ENCODE assay signal across 8 mouse cellular contexts in genomic region chr11:115899486-115900266, GRCm38 (mm10). TPM values are rescaled to one million over a fixed set of nuclear protein-coding genes. Genes with fewer than 3 reads are reported as not detected.
DNase-seq lines count a peak whose midpoint lies in the region; ATAC-seq and TF ChIP-seq lines count a peak whose summit lies in the region.

Gene Smim5, plus strand, starts transcription at chr11:115899966.

- ATAC-seq in hindbrain, postnatal 0 days: no peak
- peak; percentile 19 for ATAC-seq in liver, embryonic 16.5 days (ENCODE audit: low read depth)

- DNase-seq in testis, postnatal 14 days (ENCODE audit: low spot score): peak; percentile 49
- DNase-seq in testis, postnatal 10 days (ENCODE audit: low spot score): no peak
- peak; percentile 26 for DNase-seq in gastrocnemius, postnatal 10 days
- peak; percentile 21 for DNase-seq in hindbrain, postnatal 0 days (ENCODE audit: low spot score)
- DNase-seq in ovary, postnatal 14 days (ENCODE audit: low spot score): peak; percentile 52
- DNase-seq in right cerebral cortex, postnatal 14 days: no peak
- no peak for DNase-seq in left cerebral cortex, adult 11 months (ENCODE audit: low spot score)

- peaks cover under 1% of the 10 kb centered on the region; the same call in 1 of the 2 replicates for H3K36me3 ChIP-seq in hindbrain, postnatal 0 days (ENCODE audit: insufficient read depth, low read length)
- H3K36me3 ChIP-seq in liver, embryonic 16.5 days (ENCODE audit: control insufficient read depth, insufficient read depth): no peaks in the 10 kb centered on the region; the same call in 1 of the 2 replicates

- no peak within 1 kb of the TSS for H3K27ac ChIP-seq in hindbrain, postnatal 0 days
- H3K27ac ChIP-seq in liver, embryonic 16.5 days (ENCODE audit: low read length): peak within 1 kb of the TSS; percentile 98

- no peak within 1 kb of the TSS for H3K9ac ChIP-seq in hindbrain, postnatal 0 days (replicated peaks; ENCODE audit: low read length)
- H3K9ac ChIP-seq in liver, embryonic 16.5 days (ENCODE audit: low read depth, low read length): peak within 1 kb of the TSS; percentile 82

- no peak within 1 kb of the TSS for H3K4me3 ChIP-seq in hindbrain, postnatal 0 days (ENCODE audit: low read length)
- peak within 1 kb of the TSS; percentile 72 for H3K4me3 ChIP-seq in liver, embryonic 16.5 days (ENCODE audit: low read depth, low read length)

- H3K9me3 ChIP-seq in hindbrain, postnatal 0 days (ENCODE audit: low read length): no peaks in the 10 kb centered on the region
- H3K9me3 ChIP-seq in liver, embryonic 16.5 days (replicated peaks; ENCODE audit: control insufficient read depth, low read length): no peaks in the 10 kb centered on the region

- 0 out of 2 replicates have a peak, but pooled peaks have one; percentile 9 for TF ChIP-seq CTCF in hindbrain, postnatal 0 days (IDR thresholded peaks at IDR 0.05; ENCODE audit: low read depth)

- WGBS in hindbrain, postnatal 0 days: 38% methylated on average over 16 of the region's 16 CpGs
- WGBS in liver, embryonic 16.5 days (ENCODE audit: insufficient replicate concordance): 17% methylated on average over 16 of the region's 16 CpGs

- H3K4me1 ChIP-seq in hindbrain, postnatal 0 days (ENCODE audit: insufficient read depth, low read length): no peaks in the 10 kb centered on the region
- H3K4me1 ChIP-seq in liver, embryonic 16.5 days (ENCODE audit: control insufficient read depth, low read depth, low read length): peaks cover 61% of the 10 kb centered on the region

- H3K27me3 ChIP-seq in hindbrain, postnatal 0 days (ENCODE audit: insufficient read depth, low read length): no peaks in the 10 kb centered on the region
- no peaks in the 10 kb centered on the region for H3K27me3 ChIP-seq in liver, embryonic 16.5 days (ENCODE audit: control insufficient read depth, insufficient read depth, low read depth, low read length)

- no peak within 1 kb of the TSS for H3K4me2 ChIP-seq in hindbrain, postnatal 0 days (ENCODE audit: low read depth, low read length)
- H3K4me2 ChIP-seq in liver, embryonic 16.5 days (ENCODE audit: low read depth, low read length): peak within 1 kb of the TSS; percentile 67

RNA-seq across cellular contexts. Expression of gene Smim5, which starts in this region (rescaled TPM):
- 1 to 10 TPM; 3.6 to 4.1 TPM for total RNA-seq in gastrocnemius, postnatal 10 days (2021)
- 2.0 and 2.5 TPM in 2 replicates for total RNA-seq in hindbrain, postnatal 0 days (2014; rRNA removed)
- 2.7 and 3.7 TPM in 2 replicates for polyA plus RNA-seq in hindbrain, postnatal 0 days (2015; fragmentation: Nextera tagmentation; extraction: Ambion mirVana)
- polyA plus RNA-seq in liver, embryonic 16.5 days (2015; fragmentation: Nextera tagmentation; extraction: Ambion mirVana): 29.5 and 30.1 TPM in 2 replicates

Comparison
In these comparisons a context has a peak if more than half of its experiments do, and no peak if none do; other contexts are left out.
1. DNase-seq: peak in testis, postnatal 14 days (single experiment), gastrocnemius, postnatal 10 days (single experiment), hindbrain, postnatal 0 days (single experiment) and ovary, postnatal 14 days (single experiment); none in testis, postnatal 10 days (single experiment), right cerebral cortex, postnatal 14 days (single experiment) and left cerebral cortex, adult 11 months (single experiment).